Mouse (Mus musculus) activated CD4-positive, CD25-positive, alpha-beta regulatory T cell (primary cell): ENCODE results near the gene Fhl4. TPM values are rescaled to one million over a fixed set of nuclear protein-coding genes. Genes with fewer than 3 reads are reported as not detected.

Experiments used
- polyA plus RNA-seq, 2 experiments: library from polyadenylated mRNA; unstranded; fragments of 100-300 nt; shearing (Covaris generic); gene quantifications; one replicate each; pipeline ENCODE4 v1.2.1; 2017

Fhl4 gene
- under 1 TPM; 0.39 to 0.42 TPM for polyA plus RNA-seq

DNA sequence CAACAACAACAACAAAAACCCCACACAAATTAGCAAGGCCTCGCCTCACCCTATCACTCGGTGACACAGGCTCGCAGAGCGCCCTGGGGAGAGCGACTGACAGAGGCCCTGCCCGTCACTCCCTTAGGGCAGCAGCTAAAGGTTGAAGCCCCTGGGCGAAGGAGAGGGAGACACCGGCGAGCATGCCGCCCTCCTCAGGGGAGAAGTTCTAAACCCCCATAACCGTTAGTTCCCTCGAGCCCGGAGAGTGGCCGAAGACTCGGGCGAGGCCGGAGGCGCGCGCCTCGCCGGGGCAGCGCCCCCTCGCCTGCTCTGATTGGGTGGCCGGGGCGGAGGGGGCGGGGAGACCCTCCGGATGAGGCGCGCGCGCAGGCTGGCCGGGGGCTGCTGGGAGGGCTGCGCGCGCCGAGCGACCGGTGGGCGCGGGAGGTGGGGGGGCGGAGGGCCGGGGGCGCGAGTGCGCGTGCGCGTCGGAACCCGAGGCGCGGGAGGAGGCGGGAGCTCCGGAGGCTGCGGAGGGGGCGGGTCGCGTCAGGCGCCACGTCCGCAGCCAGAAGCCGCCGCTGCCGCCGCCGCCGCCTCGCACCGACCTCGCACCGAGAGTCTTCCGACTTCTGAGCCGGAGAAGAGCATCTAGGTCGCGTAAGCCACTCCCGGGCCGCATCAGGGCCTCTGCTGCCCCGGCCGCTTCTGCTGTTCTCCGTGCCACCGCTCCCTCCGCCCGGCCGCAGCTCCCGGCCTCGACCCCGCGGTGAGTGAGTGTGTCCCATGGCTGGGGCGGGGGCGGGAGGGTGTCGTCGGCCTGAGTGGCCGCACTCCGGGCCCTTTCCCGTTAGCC, at the start of gene Fhl4, which contains the start of gene Tmem263:
Gene Fhl4 (minus strand): TSS at position 249 of the 838 bp plus-strand sequence.
Gene Tmem263 (plus strand): TSS at position 381 of the 838 bp plus-strand sequence.

DNA sequence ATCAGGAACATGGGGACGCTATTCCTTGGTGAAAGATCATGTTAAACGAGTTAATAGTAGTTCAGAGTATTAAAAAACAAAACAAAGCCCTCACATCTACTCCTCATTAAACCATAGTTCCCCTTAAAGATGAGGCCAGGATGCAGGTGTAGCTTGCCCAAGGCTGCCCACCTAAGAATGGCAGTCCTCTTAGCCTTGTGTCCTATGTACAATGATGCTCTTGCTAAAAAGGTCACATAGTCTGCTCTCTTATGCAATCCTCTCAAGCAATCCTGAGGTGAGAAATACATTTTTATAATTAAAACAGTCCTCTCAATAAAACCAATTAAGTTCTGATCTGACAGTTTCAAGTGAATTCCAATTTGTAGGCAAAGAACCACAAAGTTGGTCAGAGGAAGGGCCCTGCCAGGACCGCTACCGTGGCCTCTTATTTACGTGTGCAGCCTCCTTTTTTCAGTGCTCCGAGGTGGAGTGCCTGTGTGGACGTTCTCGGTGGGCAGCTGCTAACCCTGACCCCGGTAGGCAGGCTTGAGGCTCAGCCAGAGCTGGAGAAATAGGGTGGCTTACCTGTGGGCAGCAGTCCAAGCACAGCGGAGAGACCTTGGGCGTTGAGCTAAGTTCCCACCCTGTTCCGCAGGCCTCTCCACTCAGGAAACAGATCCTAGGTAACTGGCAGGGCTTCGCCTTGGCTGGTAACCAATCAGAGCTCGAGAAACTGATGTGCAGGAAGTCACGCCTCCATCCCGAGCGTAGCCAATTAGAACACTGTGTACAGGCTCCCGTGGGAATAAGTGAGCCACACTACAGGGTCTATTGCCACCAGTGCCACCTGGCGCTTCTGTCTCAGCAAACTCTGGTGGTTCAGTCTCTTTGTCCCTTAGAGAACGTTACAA, 25.3 kb upstream of the Fhl4 start, which contains the start of gene Mterf2:
Gene Mterf2 (minus strand): TSS at position 633 of the 893 bp plus-strand sequence.

Other genes starting within 250 kb of the Fhl4 start
- gene Ric8b, start 184.9 kb downstream of the Fhl4 start, polyA plus RNA-seq = 10 to 100 TPM in 1 of 2 experiments, 1 to 10 TPM in 1; 9.5 to 10.1 TPM
- 10 to 100 TPM in 1 of 2 experiments, 1 to 10 TPM in 1; 10.0 to 11.3 TPM for gene Tmem263, start 132 bp upstream of the Fhl4 start, polyA plus RNA-seq
- 10 to 100 TPM; 17.6 to 22.0 TPM for gene Mterf2, start 25.5 kb upstream of the Fhl4 start, polyA plus RNA-seq
- 10 to 100 TPM; 39.8 to 58.7 TPM for gene Cry1, start 82.6 kb upstream of the Fhl4 start, polyA plus RNA-seq